Mouse (Mus musculus): ENCODE results near the gene Gm26602.
"Not testable (repeated sequence)": the region's sequence is repeated elsewhere in the genome, so short reads cannot be mapped to it uniquely, and the experiment has no call there.

Gm26602 gene

DNA sequence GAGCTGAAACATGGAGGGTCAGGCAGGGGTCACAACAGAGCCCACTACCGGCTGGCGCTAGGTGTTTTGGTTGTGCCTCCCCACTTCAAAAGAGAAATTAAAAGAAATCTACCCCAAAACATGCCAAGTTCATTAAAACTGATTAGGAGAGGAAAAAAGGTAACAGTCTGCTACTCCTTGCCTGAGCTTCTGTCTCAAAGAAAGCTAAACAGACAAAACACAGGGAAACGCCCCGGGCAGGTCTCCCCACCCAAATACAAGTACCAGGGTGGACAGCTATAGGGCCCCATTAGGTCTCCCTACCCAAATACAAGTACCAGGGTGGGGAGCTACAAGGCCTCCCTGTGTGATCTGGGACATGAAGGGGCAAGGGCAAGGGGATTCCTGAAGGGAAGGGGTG is at the start of gene Gm26602:
Gm26602 (plus strand) TSS at position 301 of the 400 bp plus-strand sequence.
- DNase-seq, result no peak

GRCm38 (mm10) chr10:79861230-79862048 is 49.2 kb upstream of the Gm26602 start:
- peak; percentile 83 for DNase-seq

DNA sequence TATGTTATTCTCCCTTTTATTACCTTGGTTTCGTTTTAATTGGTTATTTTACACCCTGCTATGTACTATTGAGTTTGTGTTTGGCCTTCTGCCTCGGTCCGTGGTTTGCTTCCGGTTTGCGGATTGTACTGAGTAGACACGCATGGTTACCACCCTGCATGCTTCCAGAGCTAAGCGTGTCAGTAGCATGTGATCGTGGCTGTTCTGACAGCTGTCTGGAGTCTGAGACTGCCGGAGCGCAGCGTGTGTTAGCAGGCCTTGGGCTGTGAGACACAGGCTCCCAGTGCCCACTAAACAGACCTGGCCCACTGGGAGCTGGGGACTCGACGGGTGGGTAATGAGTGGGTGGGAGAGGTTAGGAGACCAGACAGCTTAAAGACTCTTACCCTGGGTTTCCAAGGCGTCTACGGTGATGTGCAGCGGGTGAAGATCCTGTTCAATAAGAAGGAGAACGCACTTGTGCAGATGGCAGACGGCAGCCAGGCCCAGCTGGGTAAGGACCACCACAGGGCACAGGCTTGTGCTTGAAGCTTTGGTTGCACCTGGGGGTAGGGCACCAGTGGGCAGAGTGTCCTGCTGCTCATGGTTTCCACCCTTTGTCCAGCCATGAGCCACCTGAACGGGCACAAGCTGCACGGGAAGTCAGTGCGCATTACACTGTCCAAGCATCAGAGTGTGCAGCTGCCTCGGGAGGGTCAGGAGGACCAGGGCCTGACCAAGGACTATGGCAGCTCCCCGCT is 48.4 kb upstream of the Gm26602 start:
- DNase-seq, result no peak

- no peak for DNase-seq
These were observed 47.7 kb upstream of the Gm26602 start for GRCm38 (mm10) chr10:79862925-79863324.

DNA sequence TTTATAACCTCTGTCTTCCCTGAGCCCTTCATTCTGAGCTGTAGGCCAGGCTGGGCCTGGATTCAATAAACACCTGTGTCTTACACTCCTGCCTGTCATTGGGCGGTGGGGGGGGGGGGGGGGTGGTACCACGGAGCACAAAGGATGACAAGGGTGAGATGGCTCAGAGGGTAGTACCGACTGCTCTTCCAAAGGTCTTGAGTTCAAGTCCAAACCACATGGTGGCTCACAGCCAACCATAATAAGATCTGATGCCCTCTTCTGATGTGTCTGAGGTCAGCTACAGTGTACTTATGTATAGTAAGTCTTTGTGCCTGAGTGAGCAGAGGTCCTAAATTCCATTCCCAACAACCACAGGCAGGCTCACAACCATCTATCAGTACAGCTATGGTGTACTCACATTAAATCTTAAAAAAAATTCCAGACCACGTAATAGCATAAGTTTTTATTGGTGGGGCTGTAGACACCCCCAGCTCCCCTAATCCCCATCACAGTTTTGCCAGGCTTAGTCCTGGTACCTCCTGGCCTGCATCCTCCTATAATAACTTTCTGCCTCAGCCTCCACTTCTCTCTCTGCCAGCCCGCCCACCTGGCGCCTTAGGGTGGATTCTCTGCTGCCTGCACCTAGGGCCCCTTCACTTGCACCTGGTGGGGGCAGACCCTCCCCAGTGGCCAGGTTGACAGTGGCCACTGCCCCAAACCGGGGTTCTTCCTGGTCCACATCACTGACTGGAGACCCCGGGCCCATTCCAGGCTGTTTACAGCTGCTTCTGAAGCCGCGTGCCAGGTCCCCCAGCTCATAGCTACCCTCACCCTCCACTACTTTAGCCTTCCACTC is 46.1 kb upstream of the Gm26602 start:
- peak; percentile 46 for DNase-seq

DNA sequence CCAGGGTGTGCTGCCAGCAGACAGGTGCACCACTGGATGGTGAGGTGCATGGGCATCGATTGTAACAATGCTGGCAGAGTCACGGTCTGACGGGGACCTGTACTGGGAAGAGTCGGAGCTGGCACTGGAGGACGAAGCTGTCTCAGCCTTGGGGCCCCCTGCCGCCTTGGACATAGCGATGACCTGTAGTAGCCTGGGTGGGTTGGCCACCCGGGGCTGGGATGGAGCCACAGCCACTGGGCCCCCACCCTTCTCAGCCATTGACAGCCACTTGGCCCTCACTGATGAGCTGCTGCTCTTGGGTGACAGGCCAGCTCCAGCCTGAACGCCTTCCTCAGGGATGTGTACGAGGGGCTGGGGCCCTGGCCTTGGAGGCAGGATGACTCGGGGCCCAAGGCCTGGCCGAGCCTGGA is 45.5 kb upstream of the Gm26602 start:
- peak; percentile 55 for DNase-seq

DNA sequence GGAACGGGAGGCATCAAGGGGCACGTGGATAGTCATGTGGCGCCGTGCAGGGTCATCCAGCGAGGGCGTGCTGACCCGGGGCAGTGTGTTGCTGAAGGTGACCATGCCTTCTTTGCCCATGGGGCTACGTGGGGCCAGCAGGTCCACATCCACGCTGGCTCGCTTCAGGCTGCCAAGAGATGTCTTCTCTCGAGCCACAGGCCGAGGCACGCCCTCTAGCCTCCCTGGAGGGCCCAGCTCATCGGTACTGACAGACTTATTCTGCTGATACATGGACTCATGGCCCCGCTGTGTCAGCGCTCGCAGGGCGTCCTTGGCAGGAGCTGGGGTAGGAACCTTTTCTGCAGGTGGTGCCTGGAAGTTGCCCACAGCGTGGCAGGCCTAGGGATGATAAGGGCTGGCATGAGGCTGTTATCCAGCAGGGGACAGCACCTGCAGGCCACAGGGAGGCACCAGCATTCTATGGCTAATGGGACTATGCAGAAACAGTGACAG is 44.8 kb upstream of the Gm26602 start:
- DNase-seq, result peak; percentile 66

DNA sequence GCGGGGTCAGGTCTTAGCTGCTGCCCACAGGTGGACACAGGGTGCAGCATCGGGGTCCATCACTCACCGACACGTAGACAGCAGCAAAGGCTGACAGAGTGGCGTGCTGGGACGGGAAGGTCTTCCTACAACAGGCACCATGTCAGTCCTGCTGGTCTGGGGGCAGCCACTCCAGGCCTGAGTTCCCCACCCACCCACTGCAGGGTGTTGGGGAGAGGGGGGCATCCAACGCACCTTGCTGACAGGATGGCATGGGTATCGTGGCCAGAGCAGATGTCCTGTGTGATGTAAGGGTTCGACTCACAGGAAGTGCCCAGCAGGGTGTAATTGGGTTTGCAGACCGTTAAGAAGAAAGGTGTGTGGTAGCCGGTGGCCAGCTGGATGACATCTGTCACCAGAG is 44.1 kb upstream of the Gm26602 start:
- DNase-seq, result peak; percentile 51

DNA sequence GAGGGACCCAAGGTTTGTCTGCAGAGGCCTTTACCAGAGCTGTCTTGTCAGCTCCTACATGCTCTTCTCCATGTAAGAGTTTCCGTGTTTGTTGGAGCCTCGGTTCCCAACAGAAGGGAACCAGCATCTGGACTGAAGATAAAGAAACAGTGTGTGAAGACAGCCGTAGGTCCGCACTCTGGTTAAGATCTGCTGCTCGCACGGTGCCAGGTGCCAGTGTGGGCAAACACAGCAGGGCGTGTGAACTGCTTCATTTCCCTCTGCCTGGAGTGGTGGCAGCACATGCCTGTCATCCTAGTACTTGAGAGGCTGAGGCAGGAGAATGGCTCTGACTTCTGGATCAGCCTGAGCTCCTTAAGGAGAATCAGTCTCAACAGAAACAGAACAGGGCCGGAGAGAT is 38.8 kb upstream of the Gm26602 start:
- no peak for DNase-seq

DNA sequence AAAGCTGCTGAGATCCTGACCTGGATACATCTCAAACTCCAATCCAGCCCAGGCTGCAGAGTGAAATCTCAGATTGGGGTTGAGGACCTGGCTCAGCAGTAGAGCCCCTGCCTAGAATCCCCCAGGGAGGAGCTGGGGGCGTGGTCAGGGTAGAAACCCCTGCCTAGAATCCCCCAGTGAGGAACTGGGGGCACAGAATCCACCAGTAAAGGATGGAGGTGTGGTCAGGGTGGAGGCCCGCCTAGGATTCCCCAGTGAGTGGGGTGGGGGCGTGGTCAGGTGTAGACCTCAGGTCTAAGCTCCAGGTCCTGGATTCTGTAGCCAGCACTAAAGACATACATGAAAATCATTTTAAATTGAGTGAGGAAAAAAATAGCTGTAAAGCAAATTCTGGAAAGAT is 37.8 kb upstream of the Gm26602 start:
- no peak for DNase-seq

DNA sequence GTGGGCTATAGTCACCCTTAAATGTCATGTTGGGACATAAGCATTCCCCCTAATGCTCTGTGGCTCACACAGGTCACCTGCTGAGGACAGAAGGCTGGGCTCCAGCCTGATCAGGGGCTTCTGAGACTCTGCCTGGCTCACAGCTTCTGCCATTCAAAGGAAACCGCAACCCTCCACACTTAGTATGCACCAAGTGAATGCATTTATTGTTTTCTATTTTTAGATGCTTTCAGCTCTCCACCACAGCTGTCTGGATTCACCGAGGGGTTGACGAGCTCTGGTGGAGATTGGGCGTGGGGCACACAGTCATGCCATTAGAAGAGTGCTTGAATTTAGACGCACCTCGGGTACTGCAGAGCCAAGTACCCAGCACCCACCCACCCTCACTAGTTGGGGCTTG is 37.3 kb upstream of the Gm26602 start:
- DNase-seq, result no peak

DNA sequence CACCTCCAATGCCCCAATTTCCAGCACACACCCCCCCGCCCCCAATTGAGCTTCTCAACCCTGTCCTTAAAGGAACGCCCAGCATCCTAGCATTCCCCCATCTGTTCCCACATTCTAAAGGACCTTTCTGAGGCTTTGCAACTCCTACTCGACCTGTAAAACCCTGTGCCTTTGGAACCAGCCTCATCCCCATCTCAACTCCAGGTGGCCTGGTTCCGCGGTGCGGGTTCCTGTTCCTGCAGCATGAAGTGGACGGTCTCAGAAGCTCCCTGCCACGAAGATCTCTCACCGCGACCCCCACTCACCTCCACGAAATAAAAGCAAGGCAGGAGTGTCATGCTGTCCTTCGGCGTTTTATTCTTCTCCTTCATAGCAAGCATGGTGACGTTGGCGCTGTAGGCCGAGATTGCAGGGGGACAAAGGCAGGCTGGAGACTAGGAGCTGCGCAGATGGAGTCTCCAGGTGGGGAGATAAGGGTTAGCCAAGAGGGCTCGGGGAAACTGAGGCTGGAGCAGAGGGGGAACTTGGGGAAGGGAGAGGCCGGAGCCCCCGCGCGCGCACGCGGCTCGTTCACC is 36.9 kb upstream of the Gm26602 start:
- DNase-seq, result peak; percentile 39

DNA sequence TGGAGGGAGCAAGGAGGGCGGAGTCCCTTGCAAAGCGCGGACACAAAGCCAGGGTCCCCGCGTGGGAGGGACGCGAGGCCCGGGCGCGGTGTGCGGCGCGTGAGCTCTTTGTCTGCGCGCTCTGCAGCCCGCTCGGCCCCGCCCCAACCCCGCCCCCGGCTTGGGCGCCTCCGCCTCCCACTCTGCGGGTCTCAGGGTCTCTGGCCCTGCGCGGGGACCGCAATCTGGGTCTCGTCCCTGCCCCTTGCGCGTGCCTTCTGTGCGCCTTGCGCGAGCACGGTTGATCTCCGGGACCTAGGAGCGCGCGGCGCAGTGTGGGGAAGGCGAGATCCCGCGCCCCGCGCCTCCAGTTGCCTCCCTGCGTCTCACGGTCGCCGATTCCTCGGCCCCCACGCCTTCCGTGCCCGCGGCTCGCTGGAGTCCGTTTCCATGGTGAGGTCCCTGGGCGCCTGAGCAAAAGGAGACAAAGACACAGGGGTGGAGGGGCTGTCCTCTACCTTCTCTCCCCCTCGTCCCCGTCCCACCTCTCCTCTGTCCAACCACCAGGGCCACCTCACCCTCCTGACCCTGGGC is 36.3 kb upstream of the Gm26602 start, which contains the start of the genes Prtn3 and Plppr3:
Prtn3 (plus strand) TSS at position 187 of the 573 bp plus-strand sequence.
Plppr3 (minus strand) TSS at position 345 of the 573 bp plus-strand sequence.
- peak; percentile 46 for DNase-seq

GRCm38 (mm10) chr10:79877174-79877573 is 33.5 kb upstream of the Gm26602 start:
- DNase-seq, result no peak

DNA sequence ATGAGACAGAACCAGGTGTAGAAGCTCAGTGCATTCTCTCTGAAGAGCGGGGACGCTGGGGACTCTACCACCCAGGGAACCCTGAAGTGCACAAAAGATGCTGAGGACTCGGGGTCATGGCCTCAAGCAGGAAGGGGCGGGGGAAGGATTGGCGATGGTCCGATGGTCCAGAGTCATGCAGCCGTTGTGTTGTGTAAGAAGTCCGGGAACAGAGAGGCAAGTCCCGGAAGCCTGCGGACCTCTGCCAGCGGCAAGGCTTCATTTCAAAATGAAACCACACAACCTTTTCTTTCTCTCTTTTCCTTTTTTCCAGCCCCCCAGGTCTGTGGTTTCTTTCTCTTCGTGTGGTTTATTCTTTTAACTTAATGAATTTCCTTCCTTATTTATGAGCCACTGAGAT is 32.9 kb upstream of the Gm26602 start:
- no peak for DNase-seq

DNA sequence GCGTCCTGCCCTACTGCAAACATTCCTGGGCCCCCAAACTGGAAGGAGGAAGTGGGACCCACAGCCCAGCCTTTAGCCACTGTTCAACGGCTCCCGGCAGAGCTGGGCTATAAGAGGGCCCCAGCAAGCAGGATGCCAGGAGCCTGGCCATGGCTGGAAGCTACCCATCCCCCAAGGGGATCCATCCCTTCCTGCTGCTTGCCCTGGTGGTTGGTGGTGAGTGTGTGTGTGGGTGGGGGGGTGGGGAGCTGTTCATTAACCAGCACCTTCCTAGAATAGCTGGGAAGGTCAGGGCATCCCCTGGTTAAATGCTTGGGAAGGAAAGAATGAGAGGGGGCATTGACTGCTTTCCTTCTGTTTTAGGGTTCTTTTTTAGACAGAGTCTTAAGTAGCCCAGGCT is 31.1 kb upstream of the Gm26602 start:
- DNase-seq, result no peak

- DNase-seq, result no peak
These were observed 29.9 kb upstream of the Gm26602 start for GRCm38 (mm10) chr10:79880721-79881120.

GRCm38 (mm10) chr10:79881981-79882380 is 28.7 kb upstream of the Gm26602 start:
- DNase-seq, result no peak

DNA sequence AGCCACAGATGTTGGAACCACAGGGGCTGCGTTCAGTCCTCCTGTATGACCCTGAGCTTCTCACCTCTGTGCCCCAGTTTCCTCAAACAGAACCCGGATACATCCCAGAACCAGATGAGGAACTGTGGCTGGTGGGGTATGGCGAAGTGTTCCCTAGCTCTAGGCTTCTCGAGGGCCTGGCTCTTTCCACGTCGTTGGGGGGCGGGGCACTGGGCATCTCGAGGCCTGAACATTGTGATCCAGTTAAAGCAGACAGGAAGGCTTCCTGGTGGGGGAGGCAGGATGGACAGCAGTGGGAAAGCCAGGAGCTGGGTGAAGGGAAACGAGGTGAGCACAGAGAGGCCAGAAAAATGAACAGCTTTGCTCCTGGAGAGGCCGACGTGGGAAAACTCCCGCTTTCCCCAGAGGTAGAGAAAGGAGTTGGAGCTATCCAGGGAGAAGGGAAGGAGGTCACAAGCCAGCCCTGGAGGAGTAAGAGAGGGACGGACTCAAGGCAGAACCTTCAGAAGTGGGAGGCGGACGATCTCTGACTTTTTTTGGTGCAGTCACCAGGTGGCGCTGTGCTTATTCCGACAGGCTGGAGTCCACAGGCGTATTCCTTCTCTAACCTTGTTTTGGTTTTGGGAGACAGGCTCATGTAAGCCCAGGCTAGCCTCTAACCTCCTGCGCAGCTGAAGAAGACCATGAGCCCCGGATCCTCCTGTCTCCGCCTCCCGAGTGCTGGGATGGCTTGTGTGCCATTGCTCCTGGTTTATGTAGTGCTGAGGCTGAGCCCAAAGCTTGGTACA is 27.2 kb upstream of the Gm26602 start:
- peak; percentile 79 for DNase-seq

- peak; percentile 60 for DNase-seq
These were observed 26.2 kb upstream of the Gm26602 start for GRCm38 (mm10) chr10:79884446-79884845.

GRCm38 (mm10) chr10:79884938-79885337 is 25.7 kb upstream of the Gm26602 start:
- DNase-seq, result not testable (repeated sequence)

Data from cerebellum, adult 11-12 months (tissue).